Mouse (Mus musculus) midbrain, embryonic 11.5 days (tissue): ENCODE results near the gene Fam183b. TPM values are rescaled to one million over a fixed set of nuclear protein-coding genes. Genes with fewer than 3 reads are reported as not detected.
"Not testable (repeated sequence)": the region's sequence is repeated elsewhere in the genome, so short reads cannot be mapped to it uniquely, and the experiment has no call there.

Experiments used
- ATAC-seq: fragments of 200-750 bp; cut with Nextera tagmentation; 2 replicates; pipeline ENCODE4 v1.8.0; 2017; ENCODE audit warnings: moderate TSS enrichment, moderate library complexity; ENCODE audit not compliant: low FRiP score
- DNase-seq: peaks from one replicate; pipeline ENCODE4 v3.0.0; 2015; ENCODE audit warnings: low spot score; ENCODE audit errors: missing footprints
- H3K27ac ChIP-seq: fragments of 300-500 bp; sonication (generic); 2 replicates; pipeline ENCODE4 v1.5.1; 2014; ENCODE audit warnings: low read depth, low read length
- H3K27me3 ChIP-seq: fragments of 300-500 bp; sonication (generic); 2 replicates; pipeline ENCODE4 v1.6.1; 2014; ENCODE audit warnings: mild to moderate bottlenecking, low read length, moderate library complexity, mixed read lengths; ENCODE audit not compliant: control insufficient read depth, insufficient read depth
- H3K36me3 ChIP-seq: fragments of 300-500 bp; sonication (generic); 2 replicates; pipeline ENCODE4 v1.6.1; 2014; ENCODE audit warnings: mild to moderate bottlenecking, low read length, moderate library complexity, mixed read lengths; ENCODE audit not compliant: control insufficient read depth, insufficient read depth
- H3K4me1 ChIP-seq: fragments of 300-500 bp; sonication (generic); 2 replicates; pipeline ENCODE4 v1.6.1; 2014; ENCODE audit warnings: low read length; ENCODE audit not compliant: control insufficient read depth, insufficient read depth
- H3K4me2 ChIP-seq: fragments of 300-500 bp; sonication (generic); 2 replicates; pipeline ENCODE4 v1.6.1; 2014; ENCODE audit warnings: mild to moderate bottlenecking, moderate library complexity
- H3K4me3 ChIP-seq: fragments of 300-500 bp; sonication (generic); 2 replicates; pipeline ENCODE4 v1.5.1; 2014; ENCODE audit warnings: low read depth, low read length
- H3K9ac ChIP-seq: fragments of 300-500 bp; sonication (generic); 2 replicates; pipeline ENCODE4 v1.6.1; 2014; ENCODE audit warnings: low read length
- H3K9me3 ChIP-seq: fragments of 300-500 bp; sonication (generic); 2 replicates; pipeline ENCODE4 v1.6.1; 2016; ENCODE audit warnings: low read length; ENCODE audit not compliant: control insufficient read depth
- WGBS: fragments of 180-500 bp; shearing (Covaris S2); extraction: QIAGEN DNeasy Blood & Tissue Kit; methylation state at CpG from one replicate; pipeline ENCODE4 v1.1.7; 2014; 5-methylcytosine and 5-hydroxymethylcytosine counted together
- polyA plus RNA-seq: library from polyadenylated mRNA; unstranded; fragments of >200 nt; fragmentation: Nextera tagmentation; extraction: Ambion mirVana; gene quantifications from 2 replicates; pipeline ENCODE4 v1.2.1, GENCODE M21; 2014

Fam183b gene
- polyA plus RNA-seq, 1 experiment from 2014 or later: 3.6 TPM

- no peak overlapping the region for H3K27ac ChIP-seq
- no peaks in the 10 kb centered on the region for H3K4me1 ChIP-seq
- DNase-seq (no peak), ATAC-seq (no peak)
- H3K9me3 ChIP-seq: no peaks in the 10 kb centered on the region
- H3K4me2 ChIP-seq: no peak overlapping the region
- H3K9ac ChIP-seq: no peak overlapping the region
- no peak overlapping the region for H3K4me3 ChIP-seq
- no peaks in the 10 kb centered on the region for H3K27me3 ChIP-seq
- WGBS: 84% methylated on average over 8 of the region's 8 CpGs
- no peaks in the 10 kb centered on the region for H3K36me3 ChIP-seq
Measured at GRCm38 (mm10) chr11:58788346-58788745, 13.4 kb downstream of the Fam183b start.

- Histone ChIP-seq H3K4me2 (no peak overlapping the region), H3K36me3 (no peaks in the 10 kb centered on the region), H3K4me3 (no peak overlapping the region), H3K9me3 (no peaks in the 10 kb centered on the region), H3K9ac (no peak overlapping the region), H3K27ac (no peak overlapping the region), H3K4me1 (no peaks in the 10 kb centered on the region), H3K27me3 (no peaks in the 10 kb centered on the region)
- 89% methylated on average over 10 of the region's 10 CpGs for WGBS
- DNase-seq: no peak
- no peak for ATAC-seq
Measured at GRCm38 (mm10) chr11:58787651-58788050, 14.1 kb downstream of the Fam183b start.

GRCm38 (mm10) chr11:58784182-58784581 lies 17.6 kb downstream of the Fam183b start:
- Histone ChIP-seq H3K4me2 (no peak overlapping the region), H3K4me1 (no peaks in the 10 kb centered on the region), H3K27me3 (no peaks in the 10 kb centered on the region), H3K9me3 (no peaks in the 10 kb centered on the region), H3K4me3 (no peak overlapping the region), H3K27ac (no peak overlapping the region), H3K36me3 (no peaks in the 10 kb centered on the region), H3K9ac (no peak overlapping the region)
- DNase-seq (no peak), ATAC-seq (no peak)
- WGBS: 85% methylated on average over 2 of the region's 2 CpGs

- DNase-seq: no peak
- Histone ChIP-seq H3K4me1 (no peaks in the 10 kb centered on the region), H3K4me3 (no peak within 1 kb of the TSS), H3K9me3 (no peaks in the 10 kb centered on the region), H3K36me3 (no peaks in the 10 kb centered on the region), H3K9ac (no peak within 1 kb of the TSS), H3K4me2 (no peak within 1 kb of the TSS), H3K27me3 (no peaks in the 10 kb centered on the region), H3K27ac (no peak within 1 kb of the TSS)
- ATAC-seq: no peak
- WGBS: 80% methylated on average over 6 of the region's 6 CpGs
Measured at GRCm38 (mm10) chr11:58782480-58783089, 19.2 kb downstream of the Fam183b start, which contains the start of gene Olfr314. TSS of gene Olfr314 (plus strand) at chr11:58782952.

DNA sequence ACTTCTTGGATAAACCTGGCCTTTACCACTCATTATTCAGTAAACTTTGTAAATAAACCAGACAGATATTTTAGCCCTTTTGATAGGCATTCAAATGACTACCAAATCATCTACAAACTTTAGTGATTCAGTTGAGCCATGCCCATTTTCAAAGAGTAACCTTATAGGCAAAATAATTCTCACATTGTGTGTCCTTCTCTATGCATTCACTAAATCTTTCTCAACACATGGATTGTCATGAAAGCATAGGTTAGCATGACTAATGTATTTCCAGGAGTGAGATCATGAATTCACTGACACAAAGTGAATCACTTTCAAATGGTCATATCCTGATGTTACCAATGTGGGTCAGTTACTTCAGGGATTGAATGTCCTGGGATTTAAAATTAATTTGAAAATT lies 28.9 kb downstream of the Fam183b start, which contains the start of gene Olfr315:
TSS of gene Olfr315 (plus strand) at position 301 of the 400 bp plus-strand sequence.
- no peaks in the 10 kb centered on the region for H3K27me3 ChIP-seq
- ATAC-seq (no peak), DNase-seq (no peak)
- H3K4me3 ChIP-seq: no peak within 1 kb of the TSS
- no peaks in the 10 kb centered on the region for H3K36me3 ChIP-seq
- no peak within 1 kb of the TSS for H3K4me2 ChIP-seq
- no peaks in the 10 kb centered on the region for H3K9me3 ChIP-seq
- no peak within 1 kb of the TSS for H3K27ac ChIP-seq
- H3K9ac ChIP-seq: no peak within 1 kb of the TSS
- no peaks in the 10 kb centered on the region for H3K4me1 ChIP-seq

GRCm38 (mm10) chr11:58752434-58752833 lies 49.3 kb downstream of the Fam183b start, which contains the start of gene Olfr316:
TSS of gene Olfr316 (plus strand) at chr11:58752734.
- DNase-seq (no peak), ATAC-seq (no peak)
- Histone ChIP-seq H3K4me2 (no peak within 1 kb of the TSS), H3K9ac (no peak within 1 kb of the TSS), H3K4me1 (no peaks in the 10 kb centered on the region), H3K4me3 (no peak within 1 kb of the TSS), H3K36me3 (no peaks in the 10 kb centered on the region), H3K27ac (no peak within 1 kb of the TSS), H3K27me3 (no peaks in the 10 kb centered on the region), H3K9me3 (no peaks in the 10 kb centered on the region)
- 89% methylated on average over 2 of the region's 2 CpGs for WGBS

- H3K27me3 ChIP-seq, H3K36me3 ChIP-seq, H3K27ac ChIP-seq, H3K9me3 ChIP-seq, ATAC-seq, H3K9ac ChIP-seq, DNase-seq, H3K4me2 ChIP-seq, H3K4me1 ChIP-seq, H3K4me3 ChIP-seq: not testable (repeated sequence)
- WGBS: 96% methylated on average over 16 of the region's 18 CpGs
Measured at GRCm38 (mm10) chr11:58751096-58751495, 50.7 kb downstream of the Fam183b start.

Other genes starting within 250 kb of the Fam183b start
- gene Olfr328, start 246.3 kb downstream of the Fam183b start, polyA plus RNA-seq: 0.04 TPM in 1 of 2 replicates, not detected in the other
- gene Olfr224, start 231.4 kb downstream of the Fam183b start, polyA plus RNA-seq: not detected in 2 replicates
- not detected in 2 replicates for gene Olfr325, start 224.2 kb downstream of the Fam183b start, polyA plus RNA-seq
- gene Olfr324, start 206.8 kb downstream of the Fam183b start, polyA plus RNA-seq: not detected in 2 replicates
- gene 2210407C18Rik, start 185.9 kb downstream of the Fam183b start, polyA plus RNA-seq: not detected in 2 replicates
- not detected in 2 replicates for gene Olfr323, start 171.5 kb downstream of the Fam183b start, polyA plus RNA-seq
- 0.10 and 0.63 TPM in 2 replicates for gene Trim58, start 161.5 kb downstream of the Fam183b start, polyA plus RNA-seq
- 0.07 TPM in 1 of 2 replicates, not detected in the other for gene Olfr322, start 143.2 kb downstream of the Fam183b start, polyA plus RNA-seq
- not detected in 2 replicates for gene Olfr320, start 120.9 kb downstream of the Fam183b start, polyA plus RNA-seq
- not detected in 2 replicates for gene Olfr319, start 102.8 kb downstream of the Fam183b start, polyA plus RNA-seq
- not detected in 2 replicates for gene Olfr318, start 77.9 kb downstream of the Fam183b start, polyA plus RNA-seq
- gene Olfr317, start 62.7 kb downstream of the Fam183b start, polyA plus RNA-seq: 0.04 and 0.15 TPM in 2 replicates
- not detected in 2 replicates for gene Olfr316, start 49.2 kb downstream of the Fam183b start, polyA plus RNA-seq
- not detected in 2 replicates for gene Olfr315, start 28.8 kb downstream of the Fam183b start, polyA plus RNA-seq
- gene Olfr314, start 19.0 kb downstream of the Fam183b start, polyA plus RNA-seq: not detected in 2 replicates
- gene Olfr313, start 13.0 kb upstream of the Fam183b start, polyA plus RNA-seq: not detected in 2 replicates
- not detected in 2 replicates for gene Olfr312, start 27.3 kb upstream of the Fam183b start, polyA plus RNA-seq
- gene Olfr311, start 37.3 kb upstream of the Fam183b start, polyA plus RNA-seq: not detected in 2 replicates
- 15.6 and 16.9 TPM in 2 replicates for gene Gm12258, start 45.2 kb upstream of the Fam183b start, polyA plus RNA-seq
- 13.4 and 13.6 TPM in 2 replicates for gene 2810021J22Rik, start 65.3 kb upstream of the Fam183b start, polyA plus RNA-seq
- gene Zfp39, start 102.3 kb upstream of the Fam183b start, polyA plus RNA-seq: 6.4 and 7.3 TPM in 2 replicates
- not detected in 2 replicates for gene Btnl10, start 115.9 kb upstream of the Fam183b start, polyA plus RNA-seq
- gene Rnf187, start 137.0 kb upstream of the Fam183b start, polyA plus RNA-seq: 354 and 381 TPM in 2 replicates
- 99.9 and 101 TPM in 2 replicates for gene Hist3h2ba, start 147.0 kb upstream of the Fam183b start, polyA plus RNA-seq
- gene Hist3h2a, start 152.7 kb upstream of the Fam183b start, polyA plus RNA-seq: 57.8 and 61.8 TPM in 2 replicates
- 0.45 and 0.62 TPM in 2 replicates for gene Trim17, start 152.7 kb upstream of the Fam183b start, polyA plus RNA-seq
- gene Trim11, start 176.1 kb upstream of the Fam183b start, polyA plus RNA-seq: 17.6 and 18.5 TPM in 2 replicates